Mouse (Mus musculus) cerebellum, adult 2 months (tissue): ENCODE results near the gene Cpsf4l. TPM values are rescaled to one million over a fixed set of nuclear protein-coding genes. Genes with fewer than 3 reads are reported as not detected.

ENCODE experiments used
- DNase-seq, 2 experiments: peaks; one replicate each; pipeline ENCODE4 v3.0.0; 2021
- H3K27ac ChIP-seq: fragments of 200-500 bp; 2 replicates; pipeline ENCODE4 v1.5.1; 2012; ENCODE audit warnings: low read length, control low read depth, inconsistent platforms; ENCODE audit not compliant: insufficient read depth
- H3K27me3 ChIP-seq: fragments of 200-500 bp; 2 replicates; pipeline ENCODE4 v1.6.1; 2012; ENCODE audit warnings: inconsistent platforms, mild to moderate bottlenecking, low read length, moderate library complexity; ENCODE audit not compliant: control insufficient read depth, insufficient read depth
- H3K4me1 ChIP-seq: fragments of 200-500 bp; 2 replicates; pipeline ENCODE4 v1.6.1; 2011; ENCODE audit warnings: low read length; ENCODE audit not compliant: control insufficient read depth, insufficient read depth
- H3K4me3 ChIP-seq: fragments of 200-500 bp; replicated peaks from 2 replicates; pipeline ENCODE3; 2011; ENCODE audit warnings: mild to moderate bottlenecking, low read depth, low read length, control low read depth; ENCODE audit not compliant: insufficient read depth
- CTCF ChIP-seq: fragments of 200-500 bp; IDR thresholded peaks from 2 replicates; pipeline ENCODE4 v1.5.1; 2011; ENCODE audit warnings: low read depth, mild to moderate bottlenecking, control low read depth, low read length, moderate library complexity, borderline replicate concordance; ENCODE audit not compliant: insufficient read depth
- POLR2A ChIP-seq: fragments of 200-500 bp; IDR thresholded peaks from 2 replicates; pipeline ENCODE4 v1.6.1; 2011; ENCODE audit warnings: low read length, control low read depth, borderline replicate concordance; ENCODE audit not compliant: insufficient read depth
- WGBS: fragments of 180-500 bp; shearing (Covaris S2); methylation state at CpG from one replicate; pipeline ENCODE4 v1.1.7; 2018; 5-methylcytosine and 5-hydroxymethylcytosine counted together
- polyA plus RNA-seq: library from polyadenylated mRNA; depleted of rRNA; stranded (reverse); fragments of >200 nt; gene quantifications from 2 replicates; pipeline ENCODE4 v1.2.3, GENCODE M21; 2012

Cpsf4l gene
- polyA plus RNA-seq, 1 experiment = 7.5 TPM

DNA sequence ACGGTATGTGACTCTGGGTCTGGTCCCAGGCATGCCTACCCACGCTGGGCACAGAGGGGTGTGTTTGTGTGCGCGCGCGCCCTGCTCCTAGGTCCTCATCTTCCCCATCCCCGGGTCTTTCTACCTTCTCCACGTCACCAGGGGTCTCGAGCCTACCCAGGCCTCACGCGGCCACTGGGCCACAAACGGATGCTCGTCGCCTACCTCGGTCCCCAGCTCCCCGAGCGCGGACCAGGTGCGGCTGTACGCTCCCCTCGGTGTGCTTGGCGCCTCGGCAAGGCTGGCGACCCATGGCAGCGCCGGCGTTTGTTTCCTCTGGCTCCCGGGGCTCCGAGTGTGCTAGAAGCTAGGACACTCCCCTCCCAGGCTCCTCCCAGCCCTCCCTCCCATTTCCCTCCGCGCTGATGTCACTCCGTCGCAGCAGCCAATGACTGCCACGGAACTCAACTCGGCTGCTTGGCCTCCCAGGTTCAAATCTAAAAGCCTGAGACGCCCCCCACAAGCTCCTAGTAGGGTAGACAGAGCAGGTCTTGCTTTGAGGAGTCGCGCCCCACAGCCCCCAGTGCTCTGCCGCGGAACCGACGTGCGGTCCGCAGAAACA lies 41.8 kb upstream of the Cpsf4l start, which contains the start of gene Cdc42ep4:
Cdc42ep4 (minus strand) TSS at position 398 of the 601 bp plus-strand sequence.
- WGBS = under 1% methylated on average over 44 of the region's 44 CpGs
- TF ChIP-seq POLR2A (no peak), CTCF (no peak)
- H3K27ac ChIP-seq = peak within 1 kb of the TSS; percentile 2; the same call in 1 of the 2 replicates
- H3K4me1 ChIP-seq = no peaks in the 10 kb centered on the region
- H3K4me3 ChIP-seq = peak within 1 kb of the TSS; percentile 51
- no peaks in the 10 kb centered on the region for H3K27me3 ChIP-seq
- peak; percentile 58 to 67 for DNase-seq

DNA sequence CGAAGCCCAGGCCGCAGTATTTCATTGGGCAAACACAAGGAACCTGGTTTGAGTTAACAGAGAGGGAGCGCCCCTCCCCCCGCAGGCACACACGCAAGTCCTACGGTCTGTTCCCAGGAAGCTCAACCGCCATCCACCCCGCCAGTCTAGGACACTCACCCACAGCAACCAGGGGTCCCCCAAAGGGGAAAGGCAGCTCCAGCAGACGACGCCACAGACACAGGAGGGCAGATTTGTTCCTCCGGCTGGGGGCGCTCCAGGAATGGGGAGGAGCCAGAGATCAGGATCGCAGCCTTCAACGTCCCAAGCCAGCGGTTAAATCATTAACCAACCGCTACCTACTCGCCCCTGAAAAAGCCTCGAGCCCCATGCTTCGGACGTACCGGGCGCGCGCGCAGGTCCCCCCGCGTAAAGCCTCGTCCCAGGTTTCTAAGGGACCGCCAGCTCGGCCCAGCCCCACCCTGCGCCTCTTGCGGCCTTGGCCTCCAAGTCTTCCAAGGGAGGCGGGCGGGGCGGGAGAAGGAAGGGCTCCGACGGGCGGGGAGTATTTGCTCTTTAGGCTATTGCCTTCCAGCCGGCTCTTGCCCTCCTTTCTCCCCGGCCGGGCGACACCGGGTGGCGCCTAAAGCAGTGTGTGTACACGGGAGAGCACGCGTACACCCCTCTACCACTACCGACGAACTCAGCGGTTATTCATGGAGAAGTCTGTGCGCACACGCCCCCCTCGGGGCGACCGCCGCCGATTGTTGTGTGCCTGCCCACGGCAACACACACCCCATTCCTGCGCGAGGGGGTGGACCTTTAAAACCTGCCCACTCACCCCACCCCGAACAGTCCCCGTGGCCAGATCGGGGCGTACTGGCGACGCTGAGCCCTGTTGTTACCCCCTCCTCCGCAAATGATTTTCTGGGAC lies 41.0 kb upstream of the Cpsf4l start:
- 2% methylated on average over 67 of the region's 67 CpGs for WGBS
- TF ChIP-seq POLR2A = no peak
- TF ChIP-seq CTCF = 0 out of 2 replicates have a peak, but pooled peaks have one; percentile 13
- H3K27ac ChIP-seq = peak overlapping the region; percentile 2; the same call in 1 of the 2 replicates
- H3K27me3 ChIP-seq = no peaks in the 10 kb centered on the region
- peak overlapping the region; percentile 51 for H3K4me3 ChIP-seq
- H3K4me1 ChIP-seq = no peaks in the 10 kb centered on the region
- peak; percentile 30 to 42 for DNase-seq

GRCm38 (mm10) chr11:113749749-113750351 lies 40.0 kb upstream of the Cpsf4l start:
- no peaks in the 10 kb centered on the region for H3K27me3 ChIP-seq
- no peak for DNase-seq

GRCm38 (mm10) chr11:113748797-113749521 lies 39.1 kb upstream of the Cpsf4l start:
- WGBS = 47% methylated on average over 21 of the region's 21 CpGs
- no peak overlapping the region for H3K4me3 ChIP-seq
- H3K27me3 ChIP-seq = no peaks in the 10 kb centered on the region
- DNase-seq = no peak
- H3K27ac ChIP-seq = no peak overlapping the region
- no peaks in the 10 kb centered on the region for H3K4me1 ChIP-seq
- no peak for TF ChIP-seq CTCF
- TF ChIP-seq POLR2A = no peak

More at GRCm38 (mm10) chr11:113749749-113750351, 40.0 kb upstream of the Cpsf4l start:
- WGBS = 35% methylated on average over 9 of the region's 9 CpGs
- H3K27ac ChIP-seq = peak overlapping the region; percentile 16; the same call in 1 of the 2 replicates
- TF ChIP-seq POLR2A (no peak), CTCF (no peak)
- peak overlapping the region; percentile 30 for H3K4me3 ChIP-seq
- no peaks in the 10 kb centered on the region for H3K4me1 ChIP-seq

DNA sequence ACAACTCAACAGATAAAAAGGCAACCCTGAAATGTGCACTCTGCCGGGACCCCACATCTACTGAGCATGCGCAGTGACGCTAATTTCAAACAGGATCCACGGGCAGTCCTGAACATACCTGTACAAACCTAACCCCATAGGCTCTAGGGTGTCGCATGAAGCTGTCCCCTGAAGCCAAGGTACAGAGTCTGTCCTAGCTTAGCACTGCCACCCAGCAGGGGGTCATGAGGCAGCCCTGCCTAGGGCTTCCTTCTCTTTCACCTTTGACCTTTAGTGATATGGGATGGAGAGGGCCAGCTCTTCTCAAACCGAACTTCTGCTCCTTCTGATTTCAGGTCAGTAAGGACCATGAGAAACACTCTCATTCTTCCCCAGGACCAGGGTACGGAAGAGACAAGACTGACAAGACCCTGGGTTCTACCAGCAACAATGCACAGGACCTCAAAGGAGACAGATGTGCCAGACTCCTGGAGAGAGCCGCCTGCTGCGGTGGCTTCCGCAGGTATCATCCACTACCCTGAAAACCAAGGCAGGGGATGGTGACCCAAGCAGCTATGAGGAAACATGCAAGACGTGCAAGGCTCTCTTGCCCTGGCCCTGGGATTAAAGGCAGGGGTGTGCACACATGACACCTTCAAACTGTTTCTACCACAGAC lies 38.0 kb upstream of the Cpsf4l start:
- Histone ChIP-seq H3K27ac (no peak overlapping the region), H3K4me3 (no peak overlapping the region)
- 88% methylated on average over 11 of the region's 11 CpGs for WGBS

GRCm38 (mm10) chr11:113747056-113747455 lies 37.2 kb upstream of the Cpsf4l start:
- DNase-seq = no peak
- no peak overlapping the region for H3K4me3 ChIP-seq
- TF ChIP-seq CTCF = no peak
- no peak for TF ChIP-seq POLR2A
- H3K27me3 ChIP-seq = no peaks in the 10 kb centered on the region
- H3K4me1 ChIP-seq = no peaks in the 10 kb centered on the region
- WGBS = 89% methylated on average over 16 of the region's 16 CpGs
- H3K27ac ChIP-seq = no peak overlapping the region

More for the DNA sequence above, 38.0 kb upstream of the Cpsf4l start:
- Histone ChIP-seq H3K27me3 (no peaks in the 10 kb centered on the region), H3K4me1 (no peaks in the 10 kb centered on the region)
- no peak for TF ChIP-seq CTCF
- TF ChIP-seq POLR2A = no peak
- no peak for DNase-seq
